Mouse (Mus musculus) forebrain, embryonic 14.5 days (tissue): ENCODE data around the gene Atg5. TPM values are rescaled to one million over a fixed set of nuclear protein-coding genes. Genes with fewer than 3 reads are reported as not detected.

Experiments used
- ATAC-seq: fragments of 200-750 bp; cut with Nextera tagmentation; 2 replicates; pipeline ENCODE4 v1.8.0; 2017; ENCODE audit warnings: mild to moderate bottlenecking, moderate library complexity
- DNase-seq: peaks from one replicate; pipeline ENCODE4 v3.0.0-alpha.2; 2015; ENCODE audit warnings: low spot score
- H3K27ac ChIP-seq: fragments of 300-500 bp; sonication (generic); 2 replicates; pipeline ENCODE4 v1.5.1; 2014; ENCODE audit warnings: low read depth, mild to moderate bottlenecking, control low read depth, low read length, moderate library complexity
- H3K27me3 ChIP-seq: fragments of 300-500 bp; sonication (generic); replicated peaks from 2 replicates; pipeline ENCODE4 v1.6.1; 2014; ENCODE audit warnings: low read length, control low read depth, mixed read lengths; ENCODE audit not compliant: control insufficient read depth, insufficient read depth
- H3K36me3 ChIP-seq: fragments of 300-500 bp; sonication (generic); 2 replicates; pipeline ENCODE4 v1.6.1; 2014; ENCODE audit warnings: low read length, control low read depth; ENCODE audit not compliant: control insufficient read depth, insufficient read depth
- H3K4me1 ChIP-seq: fragments of 300-500 bp; sonication (generic); 2 replicates; pipeline ENCODE4 v1.6.1; 2014; ENCODE audit warnings: antibody characterized with exemption, low read length, control low read depth; ENCODE audit not compliant: control insufficient read depth, insufficient read depth
- H3K4me2 ChIP-seq: fragments of 300-500 bp; sonication (generic); 2 replicates; pipeline ENCODE4 v1.6.1; 2014; ENCODE audit warnings: mild to moderate bottlenecking, control low read depth, low read length
- H3K4me3 ChIP-seq: fragments of 300-500 bp; sonication (generic); 2 replicates; pipeline ENCODE4 v1.5.1; 2014; ENCODE audit warnings: low read depth, low read length, control low read depth
- H3K9ac ChIP-seq: fragments of 300-500 bp; sonication (generic); 2 replicates; pipeline ENCODE4 v1.6.1; 2014; ENCODE audit warnings: mild to moderate bottlenecking, low read length, control low read depth, moderate library complexity
- H3K9me3 ChIP-seq: fragments of 300-500 bp; sonication (generic); replicated peaks from 2 replicates; pipeline ENCODE4 v1.6.1; 2016; ENCODE audit warnings: low read length, control low read depth, mixed read lengths; ENCODE audit not compliant: control insufficient read depth
- WGBS: fragments of 180-500 bp; shearing (Covaris S2); extraction: QIAGEN DNeasy Blood & Tissue Kit; methylation state at CpG from one replicate; pipeline ENCODE4 v1.1.7; 2014; 5-methylcytosine and 5-hydroxymethylcytosine counted together
- polyA plus RNA-seq: library from polyadenylated mRNA; unstranded; fragments of >200 nt; fragmentation: Nextera tagmentation; extraction: Ambion mirVana; gene quantifications from 2 replicates; pipeline ENCODE4 v1.2.1, GENCODE M21; 2014

Gene Atg5
- polyA plus RNA-seq, 1 experiment from 2014 or later: 56.2 TPM

DNA sequence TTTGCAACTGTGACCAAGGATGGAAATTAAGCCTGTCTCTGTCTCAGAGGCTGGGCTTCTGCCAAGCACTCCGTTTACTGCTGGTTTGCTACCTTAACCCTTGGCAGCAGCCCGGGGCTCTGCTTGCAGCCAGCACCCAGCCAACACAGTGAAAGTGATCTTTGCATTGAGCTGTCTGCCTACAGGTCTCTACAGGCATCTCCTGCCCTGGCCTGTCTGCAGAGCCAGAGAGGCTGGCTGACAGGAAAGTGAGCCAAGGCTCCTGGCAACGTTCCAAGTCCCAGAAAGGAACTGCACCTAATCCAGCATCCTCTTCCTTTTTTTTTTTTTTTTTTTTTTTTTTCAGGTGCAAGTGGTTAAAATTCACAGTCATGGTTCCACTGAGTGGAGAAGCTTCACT, 113.2 kb downstream of the Atg5 start:
- 20% methylated on average over 3 of the region's 3 CpGs for WGBS
- Histone ChIP-seq H3K27ac (no peak overlapping the region), H3K4me1 (peaks cover 15% of the 10 kb centered on the region), H3K4me2 (no peak overlapping the region), H3K9me3 (no peaks in the 10 kb centered on the region), H3K36me3 (no peaks in the 10 kb centered on the region), H3K4me3 (no peak overlapping the region), H3K9ac (no peak overlapping the region), H3K27me3 (no peaks in the 10 kb centered on the region)
- peak; percentile 77 for DNase-seq
- peak; percentile 57 for ATAC-seq

- 82% methylated on average over 12 of the region's 12 CpGs for WGBS
- Histone ChIP-seq H3K9ac (no peak overlapping the region), H3K4me3 (no peak overlapping the region), H3K9me3 (no peaks in the 10 kb centered on the region), H3K36me3 (no peaks in the 10 kb centered on the region), H3K27me3 (no peaks in the 10 kb centered on the region), H3K27ac (no peak overlapping the region), H3K4me2 (no peak overlapping the region), H3K4me1 (peaks cover 15% of the 10 kb centered on the region)
- ATAC-seq (0 out of 2 replicates have a peak, but pooled peaks have one; percentile 4), DNase-seq (no peak)
These were observed 113.8 kb downstream of the Atg5 start for GRCm38 (mm10) chr10:44381948-44382347.

DNA sequence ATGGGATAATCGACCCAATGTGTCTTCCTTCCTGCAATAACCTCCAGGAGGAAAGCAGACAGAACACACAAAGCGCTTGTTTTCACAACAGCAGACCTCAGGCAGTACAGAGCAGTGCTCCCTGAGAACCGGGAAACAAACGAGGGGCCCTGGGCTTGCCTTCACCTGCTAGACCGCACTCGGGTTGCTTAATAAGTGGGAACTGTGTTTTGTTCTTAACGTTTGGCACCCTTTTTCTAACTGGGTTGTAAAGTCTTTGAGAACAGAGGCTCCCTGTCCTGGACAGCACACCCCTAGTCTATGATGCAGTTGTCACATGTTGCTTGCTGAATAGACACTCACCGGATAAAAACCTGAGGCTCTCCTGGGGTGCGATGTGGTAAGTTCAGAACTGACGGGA, 115.1 kb downstream of the Atg5 start:
- Histone ChIP-seq H3K4me1 (peaks cover 15% of the 10 kb centered on the region), H3K4me3 (no peak overlapping the region), H3K9ac (no peak overlapping the region), H3K27me3 (no peaks in the 10 kb centered on the region), H3K27ac (no peak overlapping the region), H3K9me3 (no peaks in the 10 kb centered on the region), H3K4me2 (no peak overlapping the region), H3K36me3 (no peaks in the 10 kb centered on the region)
- DNase-seq (no peak), ATAC-seq (no peak)
- 53% methylated on average over 10 of the region's 10 CpGs for WGBS

DNA sequence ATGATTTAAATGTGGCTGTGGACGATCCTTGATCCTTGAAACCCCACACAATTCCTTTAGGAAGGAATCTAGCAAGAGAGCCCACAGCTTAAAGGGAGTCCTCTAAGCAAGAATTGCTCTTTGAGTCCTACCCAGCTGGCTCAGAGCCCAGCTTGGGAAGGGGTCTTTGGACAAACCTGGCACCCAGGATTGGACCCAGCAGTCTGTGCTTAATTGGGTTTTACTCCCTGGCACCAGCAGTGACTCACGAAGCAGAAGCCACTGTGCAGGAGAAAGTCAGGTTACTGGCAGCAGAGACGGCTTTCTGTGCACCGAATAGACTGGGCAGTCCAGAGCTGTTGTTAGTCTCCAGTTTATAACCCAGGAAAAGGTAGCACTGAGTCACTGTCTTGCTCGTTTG, 117.1 kb downstream of the Atg5 start:
- no peak overlapping the region for H3K27ac ChIP-seq
- H3K9me3 ChIP-seq: no peaks in the 10 kb centered on the region
- H3K4me3 ChIP-seq: no peak overlapping the region
- no peaks in the 10 kb centered on the region for H3K27me3 ChIP-seq
- 59% methylated on average over 5 of the region's 5 CpGs for WGBS
- no peak overlapping the region for H3K4me2 ChIP-seq
- H3K4me1 ChIP-seq: peaks cover 12% of the 10 kb centered on the region
- DNase-seq: peak; percentile 73
- no peaks in the 10 kb centered on the region for H3K36me3 ChIP-seq
- ATAC-seq: peak; percentile 18; the same call in 1 of the 2 replicates
- H3K9ac ChIP-seq: no peak overlapping the region

DNA sequence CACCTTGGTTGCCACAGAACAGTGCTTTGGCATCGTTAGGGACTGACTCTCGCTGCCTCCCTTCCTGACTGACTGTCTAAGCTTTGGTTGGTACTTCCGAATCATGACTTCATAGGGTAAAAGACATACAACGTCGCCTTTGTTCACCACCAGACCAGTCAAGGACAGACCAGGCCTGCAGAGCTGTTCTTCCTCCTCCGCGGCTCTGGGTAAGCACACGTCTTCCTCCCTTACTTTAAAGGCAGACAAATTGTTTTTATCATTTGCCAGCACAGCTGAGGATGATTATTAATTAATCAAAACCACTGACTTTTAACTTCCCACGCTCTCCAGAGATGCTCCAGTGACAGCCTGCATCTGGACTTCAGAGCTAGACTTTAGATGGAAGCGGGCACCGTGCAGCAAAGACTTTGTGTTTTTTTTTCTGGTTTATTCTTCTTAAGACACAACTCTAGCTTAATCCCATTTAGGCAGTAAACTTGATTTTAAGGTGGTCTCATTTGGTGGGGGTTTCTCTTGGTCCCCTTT, 120.6 kb downstream of the Atg5 start:
- DNase-seq (no peak), ATAC-seq (no peak)
- no peak overlapping the region for H3K27ac ChIP-seq
- H3K4me1 ChIP-seq: peaks cover 6% of the 10 kb centered on the region; the same call in 1 of the 2 replicates
- no peaks in the 10 kb centered on the region for H3K27me3 ChIP-seq
- 82% methylated on average over 11 of the region's 11 CpGs for WGBS
- no peak overlapping the region for H3K4me3 ChIP-seq
- H3K4me2 ChIP-seq: no peak overlapping the region
- no peak overlapping the region for H3K9ac ChIP-seq
- no peaks in the 10 kb centered on the region for H3K9me3 ChIP-seq
- no peaks in the 10 kb centered on the region for H3K36me3 ChIP-seq

GRCm38 (mm10) chr10:44390286-44390685, 122.1 kb downstream of the Atg5 start:
- Histone ChIP-seq H3K27me3 (no peaks in the 10 kb centered on the region), H3K9me3 (no peaks in the 10 kb centered on the region), H3K36me3 (no peaks in the 10 kb centered on the region), H3K4me3 (no peak overlapping the region), H3K9ac (no peak overlapping the region), H3K4me2 (no peak overlapping the region), H3K4me1 (no peaks in the 10 kb centered on the region), H3K27ac (no peak overlapping the region)
- no peak for DNase-seq
- 86% methylated on average over 5 of the region's 5 CpGs for WGBS
- no peak for ATAC-seq

GRCm38 (mm10) chr10:44391509-44392290, 123.5 kb downstream of the Atg5 start:
- H3K4me2 ChIP-seq: no peak overlapping the region
- H3K4me3 ChIP-seq: no peak overlapping the region
- no peak overlapping the region for H3K27ac ChIP-seq
- no peaks in the 10 kb centered on the region for H3K36me3 ChIP-seq
- no peaks in the 10 kb centered on the region for H3K4me1 ChIP-seq
- no peak overlapping the region for H3K9ac ChIP-seq
- ATAC-seq: no peak
- H3K9me3 ChIP-seq: no peaks in the 10 kb centered on the region
- no peaks in the 10 kb centered on the region for H3K27me3 ChIP-seq
- 42% methylated on average over 12 of the region's 12 CpGs for WGBS
- DNase-seq: no peak

GRCm38 (mm10) chr10:44392855-44393254, 124.7 kb downstream of the Atg5 start:
- Histone ChIP-seq H3K36me3 (no peaks in the 10 kb centered on the region), H3K9ac (no peak overlapping the region), H3K27me3 (no peaks in the 10 kb centered on the region), H3K4me2 (no peak overlapping the region), H3K4me1 (no peaks in the 10 kb centered on the region), H3K9me3 (no peaks in the 10 kb centered on the region), H3K27ac (no peak overlapping the region), H3K4me3 (no peak overlapping the region)
- ATAC-seq: no peak
- WGBS: 88% methylated on average over 8 of the region's 8 CpGs
- no peak for DNase-seq

GRCm38 (mm10) chr10:44400119-44400518, 132.0 kb downstream of the Atg5 start:
- H3K9ac ChIP-seq: no peak overlapping the region
- no peaks in the 10 kb centered on the region for H3K9me3 ChIP-seq
- no peaks in the 10 kb centered on the region for H3K27me3 ChIP-seq
- no peaks in the 10 kb centered on the region for H3K36me3 ChIP-seq
- no peak for ATAC-seq
- H3K4me3 ChIP-seq: no peak overlapping the region
- no peak overlapping the region for H3K27ac ChIP-seq
- H3K4me2 ChIP-seq: no peak overlapping the region
- no peak for DNase-seq
- H3K4me1 ChIP-seq: no peaks in the 10 kb centered on the region
- WGBS: 51% methylated on average over 3 of the region's 3 CpGs
